Mouse (Mus musculus) spleen, adult 2 months (tissue): ENCODE data around the gene Gm20517. TPM values are rescaled to one million over a fixed set of nuclear protein-coding genes. Genes with fewer than 3 reads are reported as not detected.
"Not testable (repeated sequence)": the region's sequence is repeated elsewhere in the genome, so short reads cannot be mapped to it uniquely, and the experiment has no call there.

Source experiments
- DNase-seq, 2 experiments: peaks; one replicate each; pipeline versions ENCODE4 v3.0.0 to v3.0.0-alpha.2; 2012 to 2021; ENCODE audit warnings: low spot score in 2 of 2, low read depth in 1 of 2
- H3K27ac ChIP-seq: fragments of 200-500 bp; 2 replicates; pipeline ENCODE4 v1.5.1; 2012; ENCODE audit warnings: low read length, inconsistent platforms; ENCODE audit not compliant: insufficient read depth
- H3K27me3 ChIP-seq: fragments of 200-500 bp; 2 replicates; pipeline ENCODE4 v1.6.1; 2012; ENCODE audit warnings: mild to moderate bottlenecking, moderate library complexity, low read length, inconsistent platforms; ENCODE audit not compliant: control insufficient read depth, insufficient read depth
- H3K36me3 ChIP-seq: fragments of 200-500 bp; 2 replicates; pipeline ENCODE4 v1.6.1; 2012; ENCODE audit warnings: mild to moderate bottlenecking, low read length, inconsistent platforms; ENCODE audit not compliant: control insufficient read depth, insufficient read depth
- H3K4me1 ChIP-seq: fragments of 200-500 bp; 2 replicates; pipeline ENCODE4 v1.6.1; 2011; ENCODE audit warnings: inconsistent platforms; ENCODE audit not compliant: control insufficient read depth, insufficient read depth, insufficient read length
- H3K4me3 ChIP-seq: fragments of 200-500 bp; 2 replicates; pipeline ENCODE4 v1.5.1; 2011; ENCODE audit warnings: mild to moderate bottlenecking, inconsistent platforms; ENCODE audit not compliant: insufficient read depth, insufficient read length; ENCODE audit errors: extremely low read depth
- CTCF ChIP-seq: fragments of 200-500 bp; IDR thresholded peaks from 2 replicates; pipeline ENCODE4 v1.5.1; 2011; ENCODE audit warnings: mild to moderate bottlenecking, inconsistent platforms; ENCODE audit not compliant: insufficient read depth, insufficient read length, insufficient replicate concordance; ENCODE audit errors: extremely low read depth
- POLR2A ChIP-seq: fragments of 200-500 bp; IDR thresholded peaks from 2 replicates; pipeline ENCODE4 v1.6.1; 2011; ENCODE audit warnings: low read depth, low read length, inconsistent platforms
- WGBS: fragments of 180-500 bp; shearing (Covaris S2); methylation state at CpG from one replicate; pipeline ENCODE4 v1.1.7; 2018; 5-methylcytosine and 5-hydroxymethylcytosine counted together
- polyA plus RNA-seq: library from polyadenylated mRNA; depleted of rRNA; stranded (reverse); fragments of >200 nt; gene quantifications from 2 replicates; pipeline ENCODE4 v1.2.3, GENCODE M21; 2012

Gene Gm20517
- polyA plus RNA-seq, 1 experiment, result 0.39 TPM

GRCm38 (mm10) chr17:47595248-47596161, 15.9 kb upstream of the Gm20517 start:
- H3K4me3 ChIP-seq, result peak overlapping the region; percentile 85
- TF ChIP-seq CTCF, result no peak
- no peak for TF ChIP-seq POLR2A
- peak overlapping the region; percentile 70 for H3K27ac ChIP-seq
- H3K27me3 ChIP-seq, result no peaks in the 10 kb centered on the region
- WGBS, result 8% methylated on average over 21 of the region's 21 CpGs
- no peak for DNase-seq
- peaks cover 8% of the 10 kb centered on the region for H3K36me3 ChIP-seq
- H3K4me1 ChIP-seq, result peaks cover 32% of the 10 kb centered on the region; the same call in 1 of the 2 replicates

GRCm38 (mm10) chr17:47596162-47596838, 15.1 kb upstream of the Gm20517 start:
- Histone ChIP-seq H3K36me3 (peaks cover 8% of the 10 kb centered on the region), H3K27ac (peak overlapping the region; percentile 70), H3K4me3 (peak overlapping the region; percentile 12; the same call in 1 of the 2 replicates), H3K27me3 (no peaks in the 10 kb centered on the region), H3K4me1 (peaks cover 36% of the 10 kb centered on the region; the same call in 1 of the 2 replicates)
- WGBS, result 59% methylated on average over 6 of the region's 6 CpGs
- no peak for DNase-seq
- TF ChIP-seq POLR2A, result no peak
- TF ChIP-seq CTCF, result no peak

GRCm38 (mm10) chr17:47596839-47597164, 14.6 kb upstream of the Gm20517 start:
- Histone ChIP-seq H3K36me3 (peaks cover 11% of the 10 kb centered on the region), H3K27me3 (no peaks in the 10 kb centered on the region), H3K27ac (peak overlapping the region; percentile 70), H3K4me1 (peaks cover 40% of the 10 kb centered on the region), H3K4me3 (no peak overlapping the region)
- 69% methylated on average over 5 of the region's 5 CpGs for WGBS
- no peak for TF ChIP-seq CTCF
- no peak for TF ChIP-seq POLR2A
- no peak for DNase-seq

- peaks cover 13% of the 10 kb centered on the region for H3K36me3 ChIP-seq
- H3K4me3 ChIP-seq, result no peak overlapping the region
- H3K27ac ChIP-seq, result peak overlapping the region; percentile 34
- no peak for TF ChIP-seq CTCF
- TF ChIP-seq POLR2A, result no peak
- peaks cover 40% of the 10 kb centered on the region for H3K4me1 ChIP-seq
- no peak for DNase-seq
- 77% methylated on average over 13 of the region's 13 CpGs for WGBS
- H3K27me3 ChIP-seq, result no peaks in the 10 kb centered on the region
Measured at GRCm38 (mm10) chr17:47597261-47597660, 14.1 kb upstream of the Gm20517 start.

GRCm38 (mm10) chr17:47597838-47598579, 13.4 kb upstream of the Gm20517 start:
- DNase-seq, result peak in 1 of 2 experiments; percentile 49

GRCm38 (mm10) chr17:47598580-47599304, 12.6 kb upstream of the Gm20517 start:
- not testable (repeated sequence) for DNase-seq, H3K27me3 ChIP-seq, H3K4me3 ChIP-seq
- 79% methylated on average over 10 of the region's 10 CpGs for WGBS
- Histone ChIP-seq H3K4me1 (peaks cover 40% of the 10 kb centered on the region), H3K36me3 (peaks cover 19% of the 10 kb centered on the region), H3K27ac (peak overlapping the region; percentile 73)

More at GRCm38 (mm10) chr17:47597838-47598579, 13.4 kb upstream of the Gm20517 start:
- Histone ChIP-seq H3K36me3 (peaks cover 17% of the 10 kb centered on the region), H3K4me1 (peaks cover 40% of the 10 kb centered on the region), H3K4me3 (no peak overlapping the region), H3K27me3 (no peaks in the 10 kb centered on the region), H3K27ac (peak overlapping the region; percentile 34)
- WGBS, result 28% methylated on average over 10 of the region's 10 CpGs
- TF ChIP-seq POLR2A (no peak), CTCF (peak; percentile 58; the same call in 1 of the 2 replicates)
